Mouse (Mus musculus) kidney, postnatal 25 days (tissue): ENCODE measurements around the gene Fam205a4.
"Not testable (repeated sequence)": the region's sequence is repeated elsewhere in the genome, so short reads cannot be mapped to it uniquely, and the experiment has no call there.

ENCODE experiments used
- DNase-seq, 2 experiments: peaks; one replicate each; pipeline ENCODE4 v3.0.0; 2021; ENCODE audit warnings: mixed read lengths in 2 of 2

Gene Fam205a4

DNA sequence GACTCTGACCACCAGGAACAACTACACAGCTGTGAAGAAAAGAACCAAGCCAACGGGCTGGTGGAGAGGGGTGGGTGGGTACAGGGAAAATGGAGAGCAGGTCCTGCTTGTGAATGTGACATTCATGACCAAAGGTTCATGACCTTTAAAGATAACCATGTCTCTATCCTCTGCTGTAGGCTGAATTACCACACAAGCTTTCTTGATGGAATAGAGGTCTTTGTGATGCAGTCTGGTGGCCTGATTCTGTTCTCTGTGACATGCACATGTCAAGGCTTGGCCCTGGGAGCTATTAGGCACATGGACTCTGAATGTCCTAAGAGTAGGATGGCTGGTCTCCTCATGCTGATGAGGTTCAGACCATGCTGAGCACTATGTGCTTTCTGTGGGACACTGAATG is at the start of gene Fam205a4:
Gene Fam205a4 (plus strand): TSS at position 301 of the 400 bp plus-strand sequence.
- not testable (repeated sequence) for DNase-seq

DNA sequence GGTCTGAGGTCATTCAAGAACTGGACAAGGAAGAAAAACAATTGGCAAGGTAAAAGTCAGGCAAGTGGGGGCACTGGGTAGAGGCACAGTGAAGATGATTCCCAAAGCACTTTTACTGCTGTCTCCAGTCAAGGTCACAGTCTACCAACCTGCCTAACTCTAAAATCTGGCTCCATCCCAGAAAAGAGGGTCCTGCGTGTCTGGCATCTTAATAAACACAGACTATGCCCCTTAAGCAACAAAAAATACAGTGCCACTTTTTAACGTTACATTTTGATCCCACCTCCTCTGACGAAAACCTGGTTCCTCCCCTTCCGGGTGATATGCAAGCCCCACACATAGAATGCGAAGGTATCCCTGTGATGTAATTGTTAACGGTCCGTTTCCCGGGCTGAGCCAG is 24.6 kb upstream of the Fam205a4 start, which contains the start of gene Gm20878:
Gene Gm20878 (plus strand): TSS at position 301 of the 400 bp plus-strand sequence.
- not testable (repeated sequence) for DNase-seq
